Mouse (Mus musculus) R1 (cell line): ENCODE measurements at regions not wholly inside any gene's neighbourhood (a gene's known extent, or its start where the extent isn't known, plus 50 kb on each side); places are given as distances from the start of the nearest gene placed in this dataset.

Experiments
- DNase-seq: peaks from one replicate; pipeline ENCODE4 v3.0.0-alpha.2; 2018; ENCODE audit warnings: low read depth, low spot score

- peak; percentile 97 for DNase-seq
These were observed 131.5 kb downstream of the Zfp951 start for GRCm38 (mm10) chr5:104728399-104728798.

- peak; percentile 89 for DNase-seq
These were observed 137.3 kb downstream of the Zfp951 start for GRCm38 (mm10) chr5:104722601-104723000.

GRCm38 (mm10) chr5:104716956-104717355 is 142.9 kb downstream of the Zfp951 start:
- DNase-seq, result peak; percentile 39
